Mouse (Mus musculus) cerebellum, adult (tissue): Measurements from ENCODE around the gene Gm7929.
"Not testable (repeated sequence)": the region's sequence is repeated elsewhere in the genome, so short reads cannot be mapped to it uniquely, and the experiment has no call there.

Experiments used
- ATAC-seq: cut with Nextera tagmentation; 2 replicates; pipeline ENCODE4 v1.9.2; 2017; ENCODE audit warnings: mild to moderate bottlenecking, moderate library complexity, mixed read lengths; ENCODE audit not compliant: insufficient number of reproducible peaks, low FRiP score, low TSS enrichment

Gene Gm7929

GRCm38 (mm10) chr14:41750514-41750913, at the start of gene Gm7929:
TSS of gene Gm7929 (minus strand) at chr14:41750614.
- not testable (repeated sequence) for ATAC-seq

- ATAC-seq = not testable (repeated sequence)
Observed at GRCm38 (mm10) chr14:41772341-41772740, 21.9 kb upstream of the Gm7929 start, which contains the start of gene Gm47189. TSS of gene Gm47189 (minus strand) at chr14:41772441.

GRCm38 (mm10) chr14:41755931-41756330, 5.5 kb upstream of the Gm7929 start:
- not testable (repeated sequence) for ATAC-seq

- not testable (repeated sequence) for ATAC-seq
Observed at GRCm38 (mm10) chr14:41723437-41723836, 27.0 kb downstream of the Gm7929 start.

GRCm38 (mm10) chr14:41717180-41717579, 33.2 kb downstream of the Gm7929 start:
- ATAC-seq = not testable (repeated sequence)

GRCm38 (mm10) chr14:41701785-41702184, 48.6 kb downstream of the Gm7929 start, which contains the start of gene Gm8068:
TSS of gene Gm8068 (minus strand) at chr14:41701885.
- not testable (repeated sequence) for ATAC-seq
